Mouse (Mus musculus): ENCODE measurements around the gene Zfp598. TPM values are rescaled to one million over a fixed set of nuclear protein-coding genes. Genes with fewer than 3 reads are reported as not detected.

Zfp598 gene
- polyA plus RNA-seq, 1 experiment from 2014 or later: 22.1 TPM

DNA sequence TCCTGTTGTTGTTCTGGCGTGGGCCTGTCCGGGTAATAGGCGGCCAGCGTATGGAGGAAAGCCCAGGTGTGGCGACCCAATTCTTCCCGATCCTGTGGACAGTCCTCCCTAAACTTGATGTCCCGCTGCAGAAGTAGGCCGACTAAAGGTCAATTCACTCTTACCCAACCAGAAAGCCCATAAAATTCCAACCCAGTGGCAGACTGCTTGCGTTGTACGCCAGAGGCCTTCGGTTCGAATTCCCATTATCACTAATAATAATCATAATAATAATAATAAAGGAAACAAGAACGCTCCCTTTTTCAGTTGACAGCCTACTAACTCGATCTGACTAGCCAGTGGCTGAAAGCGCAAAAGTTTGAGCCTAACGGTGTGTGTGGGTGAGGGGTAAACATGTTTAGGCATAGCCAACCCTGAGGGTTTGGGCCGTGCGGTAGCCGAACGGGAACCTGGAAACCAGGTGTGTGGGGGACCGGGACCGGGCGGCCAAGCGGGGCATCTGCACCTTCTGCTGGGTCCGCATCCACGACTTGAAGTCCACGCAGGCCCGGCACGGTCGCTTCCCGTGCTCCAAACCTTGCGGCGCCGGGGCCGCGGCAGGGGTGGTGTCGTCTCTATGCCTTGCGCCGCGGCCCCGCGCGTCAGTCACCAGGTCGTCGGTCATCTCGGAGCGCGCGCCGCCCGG is 26.0 kb downstream of the Zfp598 start:
- Histone ChIP-seq H3K4me2 (peak overlapping the region; percentile 80), H3K27ac (peak overlapping the region; percentile 90), H3K4me3 (peak overlapping the region; percentile 72), H3K9ac (peak overlapping the region; percentile 73), H3K9me3 (no peaks in the 10 kb centered on the region), H3K4me1 (peaks cover 29% of the 10 kb centered on the region), H3K36me3 (peaks cover 32% of the 10 kb centered on the region), H3K27me3 (peaks cover 7% of the 10 kb centered on the region)
- ATAC-seq (ENCODE audit: insufficient number of reproducible peaks, low FRiP score, low TSS enrichment, low read depth): 0 out of 2 replicates have a peak, but pooled peaks have one; percentile 2
- WGBS: 6% methylated on average over 51 of the region's 51 CpGs

DNA sequence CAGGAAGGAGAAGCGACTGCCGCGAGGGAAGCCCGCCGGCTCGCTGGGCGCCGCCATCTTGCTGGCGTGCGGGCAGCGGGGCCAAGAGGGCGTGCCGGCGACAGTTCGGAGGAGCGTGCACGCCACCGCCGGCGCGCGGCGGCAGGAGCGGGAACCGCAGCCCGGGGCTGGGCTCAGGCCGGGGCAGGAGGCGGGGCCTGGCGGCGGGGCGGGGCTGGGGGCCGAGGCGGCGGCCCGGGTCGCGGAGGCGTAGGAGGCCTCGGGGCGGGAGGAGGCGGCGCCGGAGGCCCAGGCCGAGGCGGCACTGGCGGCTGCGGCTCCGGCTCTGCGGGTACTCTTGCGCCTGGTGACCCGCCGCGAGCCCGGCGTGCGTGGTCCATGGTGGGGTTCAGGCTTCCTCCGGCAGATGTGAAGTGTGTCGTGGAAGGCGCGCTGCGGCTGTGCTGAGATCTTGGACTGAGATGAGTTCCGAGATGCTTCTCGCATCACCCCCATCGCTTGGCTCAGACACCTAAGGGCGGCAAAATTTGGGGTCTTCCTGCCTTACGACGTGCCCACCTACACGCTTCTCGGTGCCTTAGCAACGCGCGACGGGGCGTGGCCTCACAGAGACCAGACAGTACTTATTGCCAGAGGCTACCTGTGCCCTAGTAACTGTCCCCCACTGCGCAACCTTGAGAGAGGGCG is 26.7 kb downstream of the Zfp598 start, which contains the start of the genes Gfer and Noxo1:
Gene Gfer, minus strand, starts transcription at position 146 of the 687 bp plus-strand sequence.
Gene Noxo1, plus strand, starts transcription at position 224 of the 687 bp plus-strand sequence.
- ATAC-seq (ENCODE audit: insufficient number of reproducible peaks, low FRiP score, low TSS enrichment, low read depth): peak; percentile 88

DNA sequence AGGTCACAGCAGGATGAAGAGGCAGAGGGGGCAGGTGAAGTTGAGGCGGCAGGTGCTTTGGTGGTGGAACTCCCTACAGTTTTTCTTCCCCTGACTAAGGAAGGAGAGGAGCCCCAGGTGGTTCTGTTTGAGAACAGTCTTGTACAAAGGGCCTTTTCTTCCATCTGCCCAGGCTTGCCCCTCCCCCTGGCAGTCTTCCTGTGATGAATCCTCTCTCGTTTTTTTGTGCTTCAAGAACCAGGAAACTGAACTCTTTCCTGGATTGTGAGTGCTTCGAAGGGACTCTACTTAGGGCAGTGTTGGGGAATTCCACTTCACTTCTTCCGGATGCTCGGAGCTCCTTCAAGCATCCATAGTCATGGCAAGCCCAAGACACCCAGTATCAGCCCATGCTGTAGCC is 28.5 kb downstream of the Zfp598 start:
- Histone ChIP-seq H3K9me3 (no peaks in the 10 kb centered on the region), H3K27me3 (no peaks in the 10 kb centered on the region), H3K27ac (no peak overlapping the region; the same call in 1 of the 2 replicates), H3K36me3 (peaks cover 45% of the 10 kb centered on the region), H3K4me2 (no peak overlapping the region), H3K9ac (no peak overlapping the region), H3K4me3 (no peak overlapping the region), H3K4me1 (peaks cover 29% of the 10 kb centered on the region)
- ATAC-seq (ENCODE audit: insufficient number of reproducible peaks, low FRiP score, low TSS enrichment, low read depth): no peak
- 26% methylated on average over 5 of the region's 5 CpGs for WGBS

More for the DNA sequence above, 26.7 kb downstream of the Zfp598 start, which contains the start of the genes Gfer and Noxo1:
- under 1% methylated on average over 67 of the region's 76 CpGs for WGBS
- peaks cover 29% of the 10 kb centered on the region for H3K4me1 ChIP-seq
- H3K4me2 ChIP-seq: peak within 1 kb of the TSS; percentile 80
- peak within 1 kb of the TSS; percentile 90 for H3K27ac ChIP-seq
- H3K27me3 ChIP-seq: peaks cover under 1% of the 10 kb centered on the region
- H3K36me3 ChIP-seq: peaks cover 39% of the 10 kb centered on the region
- peak within 1 kb of the TSS; percentile 73 for H3K9ac ChIP-seq
- H3K4me3 ChIP-seq: peak within 1 kb of the TSS; percentile 72
- no peaks in the 10 kb centered on the region for H3K9me3 ChIP-seq

DNA sequence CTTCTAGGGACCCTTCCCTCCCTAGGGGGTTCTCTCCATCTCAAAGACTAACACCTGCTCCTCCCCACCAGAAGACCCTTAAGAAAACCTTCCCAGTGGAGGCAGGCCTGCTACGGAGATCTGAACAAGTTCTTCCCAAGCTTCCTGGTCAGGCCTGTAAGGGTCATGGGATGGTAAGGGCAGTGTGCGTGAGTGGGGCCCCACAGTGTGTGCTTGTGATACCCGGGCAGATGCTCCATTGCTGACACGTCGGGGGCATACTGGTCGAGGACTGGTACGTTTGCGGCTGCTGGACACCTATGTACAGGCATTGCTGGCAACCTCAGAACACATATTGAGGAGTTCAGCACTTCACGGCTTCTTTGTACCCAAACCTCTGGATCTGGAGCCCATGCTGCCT is 29.2 kb downstream of the Zfp598 start:
- H3K4me3 ChIP-seq: no peak overlapping the region
- peaks cover 29% of the 10 kb centered on the region for H3K4me1 ChIP-seq
- H3K27ac ChIP-seq: no peak overlapping the region
- ATAC-seq (ENCODE audit: insufficient number of reproducible peaks, low FRiP score, low TSS enrichment, low read depth): no peak
- H3K9me3 ChIP-seq: no peaks in the 10 kb centered on the region
- H3K27me3 ChIP-seq: no peaks in the 10 kb centered on the region
- peaks cover 44% of the 10 kb centered on the region for H3K36me3 ChIP-seq
- no peak overlapping the region for H3K9ac ChIP-seq
- H3K4me2 ChIP-seq: no peak overlapping the region
- 61% methylated on average over 9 of the region's 9 CpGs for WGBS

DNA sequence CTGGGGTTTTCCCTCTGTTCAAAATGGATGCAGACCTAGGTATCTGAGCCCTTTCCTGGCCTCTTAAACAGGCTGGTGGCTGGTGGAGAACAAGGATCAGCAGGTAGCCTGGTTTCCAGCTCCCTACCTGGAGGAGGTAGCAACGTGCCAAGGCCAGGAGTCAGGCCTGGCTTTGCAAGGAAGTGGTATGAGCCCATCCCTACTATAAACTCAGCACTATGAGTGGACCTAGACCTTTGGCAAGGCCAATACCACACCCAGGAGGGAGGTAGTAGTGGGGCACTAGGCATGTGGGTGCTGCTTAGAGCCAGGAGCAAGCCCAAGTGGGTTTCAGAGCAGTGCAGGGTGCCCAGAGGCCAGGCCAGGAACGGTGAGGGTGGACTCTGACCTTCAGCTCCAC is 30.0 kb downstream of the Zfp598 start:
- no peak overlapping the region for H3K9ac ChIP-seq
- no peak overlapping the region for H3K27ac ChIP-seq
- H3K9me3 ChIP-seq: no peaks in the 10 kb centered on the region
- ATAC-seq (ENCODE audit: insufficient number of reproducible peaks, low FRiP score, low TSS enrichment, low read depth): no peak
- no peak overlapping the region for H3K4me3 ChIP-seq
- H3K36me3 ChIP-seq: peaks cover 49% of the 10 kb centered on the region
- peaks cover 29% of the 10 kb centered on the region for H3K4me1 ChIP-seq
- WGBS: 77% methylated on average over 2 of the region's 2 CpGs
- H3K4me2 ChIP-seq: no peak overlapping the region
- no peaks in the 10 kb centered on the region for H3K27me3 ChIP-seq

DNA sequence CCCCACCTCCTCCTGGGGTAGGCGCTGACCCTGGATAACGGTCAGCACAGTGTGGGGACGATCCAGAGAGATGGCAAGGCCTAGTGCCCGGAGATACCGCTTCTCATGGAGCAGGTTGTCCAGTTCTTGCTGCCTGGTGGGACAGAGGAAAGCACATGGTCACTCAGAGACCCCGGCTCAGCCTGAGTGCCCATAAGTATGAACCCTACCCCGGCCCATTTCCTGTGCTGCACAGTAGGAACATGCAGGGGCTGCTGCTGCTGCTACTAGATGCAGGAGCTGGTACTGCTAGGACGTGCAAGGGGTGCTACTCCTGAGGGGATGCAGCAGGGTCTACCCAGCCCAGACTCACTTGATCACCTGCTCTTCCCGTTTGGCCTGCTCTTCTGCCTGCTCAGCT is 31.8 kb downstream of the Zfp598 start:
- 84% methylated on average over 9 of the region's 9 CpGs for WGBS
- ATAC-seq (ENCODE audit: insufficient number of reproducible peaks, low FRiP score, low TSS enrichment, low read depth): no peak

DNA sequence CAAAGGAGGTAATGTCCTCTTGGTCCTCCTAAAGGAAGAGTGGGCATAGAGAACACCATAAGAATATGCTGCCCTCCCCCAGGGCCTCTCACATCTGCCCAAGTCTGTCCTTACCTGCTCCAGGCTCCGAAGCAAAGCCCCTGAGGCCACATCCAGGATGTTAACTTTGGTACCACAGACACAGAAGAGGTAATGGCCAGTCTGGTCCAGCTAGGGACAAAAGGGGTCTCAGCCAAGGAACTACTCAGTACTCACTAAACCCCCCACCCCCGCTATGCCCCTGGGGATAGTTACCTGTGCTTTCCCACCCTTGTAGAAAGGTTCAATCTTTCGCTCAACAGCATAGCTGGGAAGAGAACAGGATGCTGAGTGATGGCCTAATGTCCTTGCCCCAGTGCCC is 36.3 kb downstream of the Zfp598 start:
- no peak overlapping the region for H3K4me3 ChIP-seq

More for the DNA sequence above, 31.8 kb downstream of the Zfp598 start:
- Histone ChIP-seq H3K9ac (no peak overlapping the region), H3K27me3 (no peaks in the 10 kb centered on the region), H3K9me3 (no peaks in the 10 kb centered on the region), H3K4me1 (peaks cover 26% of the 10 kb centered on the region), H3K27ac (no peak overlapping the region), H3K36me3 (peaks cover 61% of the 10 kb centered on the region), H3K4me2 (no peak overlapping the region), H3K4me3 (no peak overlapping the region)

DNA sequence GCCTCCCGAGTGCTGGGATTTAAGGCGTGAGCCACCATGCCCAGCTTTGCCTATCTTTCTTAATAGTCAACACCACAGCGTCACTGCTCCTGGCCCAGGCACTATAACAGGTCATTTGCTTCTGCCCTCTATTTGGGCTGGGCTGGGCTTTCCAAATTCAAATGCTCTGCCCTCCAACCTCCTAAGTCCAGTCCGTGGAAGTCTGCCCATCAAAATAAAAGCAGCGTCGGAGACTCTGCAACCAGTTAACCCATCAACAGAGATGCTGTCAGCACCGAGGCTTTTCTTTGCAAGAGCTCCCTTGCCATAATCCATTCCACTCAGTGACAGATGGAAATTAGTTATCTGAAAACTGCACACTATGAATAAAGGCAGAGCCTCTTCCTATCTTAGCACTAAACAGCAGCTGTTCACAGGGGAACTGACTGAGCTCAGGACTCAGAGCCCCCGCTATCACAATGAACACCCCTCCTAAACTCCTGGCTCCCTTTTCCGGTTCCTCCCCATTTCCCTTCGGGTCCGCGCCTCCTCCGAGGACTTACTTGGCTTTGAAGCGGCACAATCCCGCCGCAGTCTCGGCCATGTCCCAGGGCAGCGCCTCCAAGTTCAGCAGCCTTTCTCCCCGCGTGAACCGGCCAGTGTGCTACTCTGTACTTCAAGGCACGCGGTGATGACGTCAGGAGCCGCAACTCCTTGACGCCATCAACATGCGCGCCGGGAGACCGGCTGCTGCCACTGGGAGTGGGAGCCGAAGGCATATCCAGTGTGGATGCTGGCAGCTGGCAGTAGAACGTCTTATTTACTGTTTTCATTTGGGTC is 37.7 kb downstream of the Zfp598 start, which contains the start of gene Tbl3:
Gene Tbl3, minus strand, starts transcription at position 679 of the 819 bp plus-strand sequence.
- Histone ChIP-seq H3K27me3 (no peaks in the 10 kb centered on the region), H3K9me3 (no peaks in the 10 kb centered on the region), H3K4me1 (peaks cover 18% of the 10 kb centered on the region), H3K27ac (peak within 1 kb of the TSS; percentile 90), H3K4me2 (peak within 1 kb of the TSS; percentile 65), H3K9ac (peak within 1 kb of the TSS; percentile 82), H3K4me3 (peak within 1 kb of the TSS; percentile 82), H3K36me3 (peaks cover 31% of the 10 kb centered on the region)
- WGBS: 4% methylated on average over 32 of the region's 32 CpGs
- peak; percentile 78; the same call in 1 of the 2 replicates for ATAC-seq (ENCODE audit: insufficient number of reproducible peaks, low FRiP score, low TSS enrichment, low read depth)

More for the DNA sequence above, 36.3 kb downstream of the Zfp598 start:
- Histone ChIP-seq H3K4me1 (peaks cover 18% of the 10 kb centered on the region), H3K36me3 (peaks cover 44% of the 10 kb centered on the region), H3K9ac (no peak overlapping the region), H3K27me3 (no peaks in the 10 kb centered on the region), H3K4me2 (no peak overlapping the region), H3K9me3 (no peaks in the 10 kb centered on the region), H3K27ac (no peak overlapping the region)
- ATAC-seq (ENCODE audit: insufficient number of reproducible peaks, low FRiP score, low TSS enrichment, low read depth): no peak
- WGBS: 94% methylated on average over 3 of the region's 3 CpGs

DNA sequence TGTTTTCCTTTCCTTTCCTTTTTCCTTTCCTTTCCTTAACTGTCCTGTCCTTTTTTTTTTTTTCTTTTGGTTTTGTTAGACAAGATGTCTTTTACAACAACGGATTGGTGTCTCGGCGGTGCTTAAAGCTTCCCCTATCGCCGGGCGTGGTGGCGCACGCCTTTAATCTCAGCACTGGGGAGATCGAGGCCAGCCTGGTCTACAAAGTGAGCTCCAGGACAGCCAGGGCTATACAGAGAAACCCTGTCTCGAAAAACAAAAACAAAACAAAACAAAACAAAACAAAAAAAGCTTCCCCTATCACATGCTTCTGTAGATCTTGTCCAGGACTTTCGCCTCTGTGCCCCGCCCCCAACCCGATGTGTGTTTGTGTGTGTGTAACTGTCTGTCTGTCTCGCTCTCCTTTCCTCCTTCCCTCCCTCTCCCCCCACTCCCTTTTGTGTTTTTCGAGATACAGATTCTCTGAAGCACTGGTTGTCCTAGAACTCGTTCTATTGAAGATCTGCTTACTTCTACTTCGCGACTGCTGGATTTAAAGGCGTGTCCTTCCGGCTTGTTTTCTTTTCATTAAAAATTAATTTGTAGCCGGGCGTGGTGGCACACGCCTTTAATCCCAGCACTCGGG is 38.4 kb downstream of the Zfp598 start:
- Histone ChIP-seq H3K4me1 (peaks cover 18% of the 10 kb centered on the region), H3K4me3 (peak overlapping the region; percentile 82), H3K27ac (peak overlapping the region; percentile 90), H3K4me2 (peak overlapping the region; percentile 65), H3K36me3 (peaks cover 24% of the 10 kb centered on the region), H3K9ac (peak overlapping the region; percentile 82), H3K27me3 (no peaks in the 10 kb centered on the region), H3K9me3 (no peaks in the 10 kb centered on the region)
- no peak for ATAC-seq (ENCODE audit: insufficient number of reproducible peaks, low FRiP score, low TSS enrichment, low read depth)
- WGBS: 5% methylated on average over 24 of the region's 24 CpGs

DNA sequence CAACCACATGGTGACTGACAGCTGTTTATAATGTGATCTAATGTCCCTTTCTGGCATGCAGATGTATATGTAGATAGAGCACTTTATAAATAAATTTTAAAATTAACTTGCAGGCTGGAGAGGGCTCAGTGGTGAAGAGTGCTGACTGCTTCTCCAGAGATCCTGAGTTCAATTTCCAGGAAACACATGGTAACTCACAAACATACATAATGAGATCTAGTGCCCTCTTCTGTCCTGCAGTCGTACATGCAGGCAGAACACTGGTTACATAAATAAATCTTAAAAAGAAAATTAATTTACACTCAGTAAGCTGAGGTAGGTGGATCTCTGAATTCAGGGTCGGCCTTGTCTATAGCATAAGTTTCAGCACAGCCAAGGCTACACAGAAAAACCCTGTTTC is 39.2 kb downstream of the Zfp598 start:
- Histone ChIP-seq H3K9ac (no peak overlapping the region), H3K36me3 (peaks cover 21% of the 10 kb centered on the region), H3K4me1 (peaks cover 18% of the 10 kb centered on the region), H3K27ac (no peak overlapping the region), H3K4me2 (peak overlapping the region; percentile 65; the same call in 1 of the 2 replicates), H3K27me3 (no peaks in the 10 kb centered on the region), H3K4me3 (no peak overlapping the region), H3K9me3 (no peaks in the 10 kb centered on the region)
- no peak for ATAC-seq (ENCODE audit: insufficient number of reproducible peaks, low FRiP score, low TSS enrichment, low read depth)
- WGBS: 36% methylated on average over 2 of the region's 2 CpGs

DNA sequence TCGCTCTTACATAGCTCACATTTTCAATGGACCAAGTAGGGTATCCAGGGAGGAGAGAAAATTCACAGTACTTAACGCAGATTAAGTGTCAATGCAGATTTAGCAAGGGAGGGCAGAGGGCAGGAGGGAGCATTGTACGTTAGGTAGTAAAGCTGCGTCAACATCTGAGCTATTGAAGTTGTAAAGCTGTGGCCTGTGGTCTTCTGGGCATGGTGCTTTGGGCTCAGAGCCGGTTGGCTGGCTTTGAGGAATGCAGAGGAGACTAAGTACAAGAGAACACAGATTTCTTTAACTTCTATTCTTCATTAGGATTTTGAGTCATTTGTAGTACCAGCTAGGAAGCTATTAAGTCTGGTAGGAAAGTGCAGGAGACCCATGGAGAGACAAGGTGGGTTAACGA is 46.1 kb downstream of the Zfp598 start:
- Histone ChIP-seq H3K9ac (no peak overlapping the region), H3K4me1 (0 out of 2 replicates have a peak, but pooled peaks cover 4% of the 10 kb centered on the region), H3K36me3 (peaks cover 24% of the 10 kb centered on the region), H3K27me3 (no peaks in the 10 kb centered on the region), H3K4me2 (no peak overlapping the region), H3K9me3 (no peaks in the 10 kb centered on the region), H3K27ac (no peak overlapping the region), H3K4me3 (no peak overlapping the region)
- 61% methylated on average over 6 of the region's 6 CpGs for WGBS
- ATAC-seq (ENCODE audit: insufficient number of reproducible peaks, low FRiP score, low TSS enrichment, low read depth): no peak

Data from limb, embryonic 15.5 days (tissue).